Mouse (Mus musculus) embryonic facial prominence, embryonic 10.5 days (tissue): ENCODE measurements at regions not wholly inside any gene's neighbourhood (a gene's known extent, or its start where the extent isn't known, plus 50 kb on each side); places are given as distances from the start of the nearest gene placed in this dataset.
A peak's percentile ranks its signal among the peaks of the same experiment; 100 is the strongest.

Experiments
- DNase-seq: peaks from one replicate; pipeline ENCODE4 v3.0.0-alpha.2; 2017; ENCODE audit warnings: low spot score
- H3K27ac ChIP-seq: fragments of 300-500 bp; sonication (generic); replicated peaks from 2 replicates; pipeline ENCODE4 v1.5.1; 2016; ENCODE audit warnings: mild to moderate bottlenecking
- H3K27me3 ChIP-seq: fragments of 300-500 bp; sonication (generic); replicated peaks from 2 replicates; pipeline ENCODE4 v1.6.1; 2016; ENCODE audit warnings: low read depth, mild to moderate bottlenecking; ENCODE audit not compliant: poor library complexity, severe bottlenecking
- H3K36me3 ChIP-seq: fragments of 300-500 bp; sonication (generic); replicated peaks from 2 replicates; pipeline ENCODE4 v1.6.1; 2016; ENCODE audit warnings: mild to moderate bottlenecking, moderate library complexity
- H3K4me1 ChIP-seq: fragments of 300-500 bp; sonication (generic); 2 replicates; pipeline ENCODE4 v1.6.1; 2016
- H3K4me3 ChIP-seq: fragments of 300-500 bp; sonication (generic); 2 replicates; pipeline ENCODE4 v1.5.1; 2016; ENCODE audit warnings: mild to moderate bottlenecking, moderate library complexity
- H3K9me3 ChIP-seq: fragments of 300-500 bp; sonication (generic); 2 replicates; pipeline ENCODE4 v1.6.1; 2016; ENCODE audit warnings: mild to moderate bottlenecking
- WGBS: fragments of 180-500 bp; shearing (Covaris S2); methylation state at CpG from one replicate; pipeline ENCODE4 v1.1.7; 2016; 5-methylcytosine and 5-hydroxymethylcytosine counted together

DNA sequence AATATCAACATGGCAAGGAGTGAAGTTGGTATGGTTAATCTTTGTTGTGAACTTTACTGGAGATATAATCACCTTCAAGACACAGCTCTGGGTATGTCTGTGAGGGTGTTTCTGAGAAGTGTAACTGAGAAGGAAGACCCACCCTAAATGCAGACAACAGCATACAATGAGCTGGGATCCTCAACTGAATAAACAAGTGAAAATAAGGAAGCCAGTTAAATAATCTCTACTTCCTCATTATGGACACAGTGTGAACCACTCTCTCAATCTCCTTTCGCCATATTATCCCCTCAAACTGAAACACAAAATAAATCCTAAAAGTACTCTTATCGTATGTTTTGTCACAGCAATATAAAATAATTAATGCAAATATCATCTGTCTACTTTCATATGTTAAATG, 71.7 kb upstream of the Trabd2b start:
- H3K4me1 ChIP-seq = no peaks in the 10 kb centered on the region
- 84% methylated on average over 2 of the region's 2 CpGs for WGBS
- DNase-seq = no peak
- H3K27ac ChIP-seq = no peak overlapping the region
- H3K4me3 ChIP-seq = no peak overlapping the region
- H3K27me3 ChIP-seq = no peaks in the 10 kb centered on the region
- H3K9me3 ChIP-seq = no peaks in the 10 kb centered on the region
- H3K36me3 ChIP-seq = no peaks in the 10 kb centered on the region

DNA sequence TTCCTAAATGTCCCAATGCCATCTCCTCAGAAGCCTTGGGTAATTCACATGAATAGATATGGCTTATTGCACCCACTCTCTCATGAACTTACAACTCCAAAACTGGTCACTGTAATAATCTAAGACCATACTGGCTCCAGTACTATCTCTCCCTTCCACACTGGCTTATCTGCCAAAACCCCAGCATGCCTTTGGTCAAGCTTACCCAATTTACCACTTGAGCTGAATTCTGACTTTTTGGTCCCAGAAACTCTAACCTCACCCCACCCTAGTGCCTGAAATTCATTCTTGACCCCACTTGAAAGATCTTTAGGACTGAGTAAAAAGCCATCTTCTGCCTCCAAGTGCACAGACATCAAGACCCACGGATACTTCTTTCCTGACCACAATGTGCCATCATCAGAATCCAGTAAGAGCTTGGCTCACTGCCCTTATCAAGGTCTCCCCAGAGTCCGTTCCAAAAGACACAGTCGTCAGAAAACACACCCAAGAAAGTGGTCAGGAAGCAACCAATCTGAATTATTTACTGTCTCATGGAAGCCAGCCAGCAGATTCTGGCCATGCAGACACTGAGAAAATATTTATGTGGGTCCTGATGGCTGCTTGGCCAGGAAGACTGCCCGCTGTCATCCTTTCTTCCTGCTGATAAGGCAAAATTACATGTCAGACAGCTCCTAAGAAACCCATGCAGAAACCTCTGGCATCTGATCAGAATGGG, 70.3 kb upstream of the Trabd2b start:
- Histone ChIP-seq H3K27me3 (no peaks in the 10 kb centered on the region), H3K4me3 (no peak overlapping the region), H3K36me3 (no peaks in the 10 kb centered on the region), H3K9me3 (no peaks in the 10 kb centered on the region), H3K27ac (no peak overlapping the region), H3K4me1 (no peaks in the 10 kb centered on the region)
- 77% methylated on average over 4 of the region's 4 CpGs for WGBS
- DNase-seq = no peak

DNA sequence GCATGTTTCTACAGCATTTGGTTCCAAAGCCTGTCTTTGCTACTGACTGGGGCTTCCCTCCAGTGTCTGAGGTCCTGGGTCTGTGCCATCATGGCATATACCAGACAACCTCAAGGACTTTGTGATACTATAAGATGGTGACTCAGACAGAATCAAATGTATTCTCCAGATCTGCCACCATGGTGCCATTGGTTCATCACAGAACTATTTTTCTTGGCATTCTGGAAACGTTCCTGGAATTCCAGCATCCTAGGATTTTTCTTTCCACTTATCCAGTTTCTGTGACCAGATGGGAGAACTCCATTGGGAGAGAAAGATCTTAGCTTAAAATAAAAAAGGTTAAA, 69.8 kb upstream of the Trabd2b start:
- Histone ChIP-seq H3K27me3 (no peaks in the 10 kb centered on the region), H3K27ac (no peak overlapping the region), H3K36me3 (no peaks in the 10 kb centered on the region), H3K9me3 (no peaks in the 10 kb centered on the region), H3K4me1 (no peaks in the 10 kb centered on the region), H3K4me3 (no peak overlapping the region)
- 78% methylated on average over 1 of the region's 1 CpGs for WGBS
- DNase-seq = no peak

DNA sequence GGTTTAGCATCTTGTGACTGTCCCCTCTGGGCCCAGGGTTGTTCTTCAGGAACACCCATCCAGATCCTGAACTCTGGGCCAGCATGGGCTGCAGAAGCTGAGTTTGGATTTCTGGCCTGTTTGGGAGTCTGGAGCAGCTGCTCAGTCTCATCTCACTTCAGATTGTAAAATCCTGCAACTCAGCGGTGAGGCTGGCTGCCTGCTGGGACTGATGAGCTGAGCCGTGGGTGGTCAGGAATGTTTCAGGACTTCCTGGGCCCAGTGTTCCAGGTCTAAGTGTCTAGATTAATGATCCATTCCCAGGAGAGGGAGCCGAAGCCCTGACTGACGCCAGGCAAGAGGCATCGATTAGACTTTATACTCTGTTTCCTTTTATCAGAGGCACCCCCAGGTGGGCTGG, 66.7 kb upstream of the Trabd2b start:
- no peak for DNase-seq
- 70% methylated on average over 5 of the region's 5 CpGs for WGBS
- Histone ChIP-seq H3K4me3 (no peak overlapping the region), H3K27ac (no peak overlapping the region), H3K27me3 (no peaks in the 10 kb centered on the region), H3K36me3 (no peaks in the 10 kb centered on the region), H3K4me1 (no peaks in the 10 kb centered on the region), H3K9me3 (no peaks in the 10 kb centered on the region)

DNA sequence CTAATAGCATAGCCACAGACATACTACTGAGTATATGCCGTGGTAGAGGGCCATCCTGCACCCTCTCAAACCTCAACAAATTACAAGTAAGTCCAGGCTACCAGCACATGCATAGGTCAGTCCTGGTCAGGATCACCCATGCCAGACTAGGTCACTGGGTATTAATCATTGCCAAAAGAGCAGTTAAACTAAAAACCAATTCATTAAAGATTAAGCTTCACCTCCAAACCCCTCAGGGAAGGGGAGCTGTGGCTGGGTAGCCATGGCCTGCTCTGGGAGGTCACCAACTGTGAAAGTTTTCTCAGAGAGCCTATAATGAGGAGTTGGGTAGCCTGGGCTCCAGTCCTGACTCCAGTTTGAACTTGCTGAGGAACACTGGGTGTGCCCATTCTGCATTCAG, 61.4 kb upstream of the Trabd2b start:
- H3K36me3 ChIP-seq = no peaks in the 10 kb centered on the region
- peaks cover 4% of the 10 kb centered on the region for H3K4me1 ChIP-seq
- no peak overlapping the region for H3K27ac ChIP-seq
- no peaks in the 10 kb centered on the region for H3K27me3 ChIP-seq
- DNase-seq = no peak
- WGBS = 63% methylated on average over 1 of the region's 1 CpGs
- no peaks in the 10 kb centered on the region for H3K9me3 ChIP-seq
- H3K4me3 ChIP-seq = no peak overlapping the region

DNA sequence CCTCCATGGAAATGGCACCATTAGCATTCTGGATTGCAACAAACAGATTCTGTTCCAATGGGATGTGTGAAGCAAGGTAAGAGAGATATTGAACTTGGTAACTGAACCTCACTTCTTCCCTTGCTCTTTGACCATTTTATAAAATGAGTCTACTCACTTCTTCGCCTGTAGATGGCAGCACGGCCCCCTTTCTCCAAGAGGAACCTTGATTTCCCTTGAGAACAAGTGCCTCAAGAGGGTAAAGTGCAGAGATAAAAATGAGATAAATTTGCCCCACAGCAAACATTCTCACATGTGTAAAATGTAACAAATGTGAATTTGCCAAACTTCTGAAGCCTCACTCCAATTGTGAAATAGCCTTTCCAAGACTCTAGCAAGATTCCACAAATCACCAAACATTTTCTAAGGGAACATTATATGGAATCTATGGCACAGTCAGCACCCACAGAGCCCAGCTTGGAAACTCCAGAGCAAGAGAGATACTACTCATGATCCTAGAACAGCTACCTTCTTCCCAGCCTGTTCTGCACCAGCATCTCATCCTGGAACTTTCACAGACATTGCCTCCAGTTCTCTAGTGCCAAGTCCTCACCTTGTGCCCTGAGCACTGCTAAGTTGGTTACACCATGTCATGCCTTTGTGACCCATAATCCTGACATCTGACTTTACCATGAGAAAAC, 60.3 kb upstream of the Trabd2b start:
- H3K27ac ChIP-seq = no peak overlapping the region
- no peaks in the 10 kb centered on the region for H3K9me3 ChIP-seq
- no peak overlapping the region for H3K4me3 ChIP-seq
- H3K36me3 ChIP-seq = no peaks in the 10 kb centered on the region
- no peaks in the 10 kb centered on the region for H3K27me3 ChIP-seq
- H3K4me1 ChIP-seq = peaks cover 4% of the 10 kb centered on the region
- peak; percentile 49 for DNase-seq
- 0% methylated on average over 2 of the region's 2 CpGs for WGBS

DNA sequence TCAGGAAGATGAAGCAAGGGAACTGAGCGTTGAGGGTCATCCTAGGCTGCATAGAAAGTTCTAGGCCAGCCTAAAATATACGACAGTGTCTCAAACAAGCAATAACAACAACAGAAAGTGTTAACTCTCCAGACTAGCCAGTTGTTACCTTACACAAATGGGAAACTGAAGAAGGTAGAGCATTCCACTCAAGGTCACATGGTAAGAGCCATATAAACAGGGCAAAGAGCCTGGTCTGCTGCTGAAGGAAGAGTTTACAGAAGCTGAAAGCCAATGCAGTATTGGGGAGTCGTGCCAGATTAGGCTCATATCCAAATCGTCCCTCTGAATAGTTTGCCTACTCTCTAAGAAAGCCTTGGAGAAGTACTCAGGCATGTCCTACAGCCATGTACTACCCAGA, 59.6 kb upstream of the Trabd2b start:
- Histone ChIP-seq H3K9me3 (no peaks in the 10 kb centered on the region), H3K4me3 (no peak overlapping the region), H3K27ac (no peak overlapping the region), H3K27me3 (no peaks in the 10 kb centered on the region), H3K4me1 (peaks cover 4% of the 10 kb centered on the region), H3K36me3 (no peaks in the 10 kb centered on the region)
- WGBS = 74% methylated on average over 4 of the region's 4 CpGs
- DNase-seq = no peak

DNA sequence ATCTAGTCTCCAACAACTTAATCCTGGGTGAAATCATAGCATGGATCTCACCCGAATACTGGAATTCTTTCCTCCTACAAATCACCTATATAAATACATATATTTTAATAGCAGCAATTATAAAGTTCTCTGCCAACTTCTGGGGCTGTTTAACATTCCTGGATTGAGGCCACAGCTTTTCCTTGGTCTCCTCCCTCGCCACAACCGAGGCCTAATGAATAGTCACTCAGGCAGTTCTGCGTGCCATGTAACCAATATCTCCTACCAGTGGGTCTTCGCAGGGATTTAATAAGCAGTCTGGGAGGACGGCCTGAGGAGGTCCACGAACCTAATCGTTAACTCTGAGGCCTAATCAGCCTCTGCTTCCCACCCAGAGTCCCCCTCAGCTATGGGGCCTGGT, 56.9 kb upstream of the Trabd2b start:
- WGBS = 53% methylated on average over 8 of the region's 8 CpGs
- no peak overlapping the region for H3K4me3 ChIP-seq
- H3K9me3 ChIP-seq = no peaks in the 10 kb centered on the region
- no peak for DNase-seq
- peaks cover 4% of the 10 kb centered on the region for H3K4me1 ChIP-seq
- H3K27me3 ChIP-seq = peaks cover 8% of the 10 kb centered on the region; the same call in 1 of the 2 replicates
- H3K27ac ChIP-seq = no peak overlapping the region
- H3K36me3 ChIP-seq = no peaks in the 10 kb centered on the region

DNA sequence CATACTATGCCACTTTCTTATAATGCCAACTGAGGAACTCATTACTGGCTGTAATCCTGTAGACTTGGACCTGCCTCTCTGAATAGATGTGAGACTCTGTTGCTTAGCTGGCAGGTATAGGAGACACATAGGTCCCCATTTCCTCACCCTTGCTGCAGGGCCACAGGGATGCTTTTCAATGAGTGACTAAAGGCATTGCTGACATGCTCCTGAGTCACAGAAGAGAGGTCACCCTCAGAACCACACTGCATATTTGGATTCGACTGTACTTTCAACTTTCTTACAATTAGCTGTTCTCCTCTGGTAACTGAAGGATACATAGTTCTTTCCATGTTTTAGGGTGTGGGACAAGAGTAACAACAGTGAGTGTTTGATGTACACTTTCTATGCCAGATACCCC, 55.2 kb upstream of the Trabd2b start:
- H3K9me3 ChIP-seq = no peaks in the 10 kb centered on the region
- DNase-seq = no peak
- H3K36me3 ChIP-seq = no peaks in the 10 kb centered on the region
- H3K4me1 ChIP-seq = peaks cover 5% of the 10 kb centered on the region
- no peak overlapping the region for H3K27ac ChIP-seq
- H3K4me3 ChIP-seq = no peak overlapping the region
- 87% methylated on average over 1 of the region's 1 CpGs for WGBS
- H3K27me3 ChIP-seq = peaks cover 8% of the 10 kb centered on the region; the same call in 1 of the 2 replicates

DNA sequence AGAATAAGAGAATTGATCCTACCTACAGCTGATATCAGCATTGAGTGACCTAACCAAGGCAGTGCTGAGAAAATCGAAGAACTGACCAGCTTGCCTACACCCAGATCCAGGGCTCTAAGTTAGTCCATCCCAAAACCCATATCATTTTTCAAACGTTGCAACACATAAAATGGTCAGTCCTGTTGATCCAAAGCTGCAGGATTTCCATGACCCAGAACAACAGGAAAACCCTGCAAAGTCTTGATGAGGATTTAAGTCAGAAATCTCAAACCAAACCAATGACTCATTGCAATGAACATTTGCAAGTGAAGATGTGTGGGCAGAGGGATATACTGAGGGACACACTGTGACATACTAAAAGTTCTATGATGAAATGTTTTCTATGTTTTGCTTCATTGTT, 53.5 kb upstream of the Trabd2b start:
- 79% methylated on average over 2 of the region's 2 CpGs for WGBS
- no peaks in the 10 kb centered on the region for H3K36me3 ChIP-seq
- DNase-seq = no peak
- peaks cover 8% of the 10 kb centered on the region; the same call in 1 of the 2 replicates for H3K27me3 ChIP-seq
- peaks cover 6% of the 10 kb centered on the region for H3K4me1 ChIP-seq
- no peaks in the 10 kb centered on the region for H3K9me3 ChIP-seq
- H3K27ac ChIP-seq = no peak overlapping the region
- H3K4me3 ChIP-seq = no peak overlapping the region
